Mouse (Mus musculus) lung, embryonic 16.5 days (tissue): Measurements from ENCODE around the gene Ppm1h. TPM values are rescaled to one million over a fixed set of nuclear protein-coding genes. Genes with fewer than 3 reads are reported as not detected.

Experiments
- ATAC-seq: fragments of 200-750 bp; cut with Nextera tagmentation; 2 replicates; pipeline ENCODE4 v1.8.0; 2017; ENCODE audit warnings: low read depth, mild to moderate bottlenecking, moderate library complexity
- H3K27ac ChIP-seq: fragments of 300-500 bp; sonication (generic); 2 replicates; pipeline ENCODE4 v1.5.1; 2014; ENCODE audit warnings: mild to moderate bottlenecking, control low read depth, low read length
- H3K27me3 ChIP-seq: fragments of 300-500 bp; sonication (generic); 2 replicates; pipeline ENCODE4 v1.6.1; 2014; ENCODE audit warnings: low read depth, low read length, mixed read lengths; ENCODE audit not compliant: control insufficient read depth, insufficient read depth
- H3K36me3 ChIP-seq: fragments of 300-500 bp; sonication (generic); 2 replicates; pipeline ENCODE4 v1.6.1; 2014; ENCODE audit warnings: low read length; ENCODE audit not compliant: control insufficient read depth, insufficient read depth
- H3K4me1 ChIP-seq: fragments of 300-500 bp; sonication (generic); replicated peaks from 2 replicates; pipeline ENCODE4 v1.6.1; 2014; ENCODE audit warnings: low read length, mixed read lengths; ENCODE audit not compliant: control insufficient read depth, insufficient read depth
- H3K4me2 ChIP-seq: fragments of 300-500 bp; sonication (generic); 2 replicates; pipeline ENCODE4 v1.6.1; 2014; ENCODE audit warnings: low read depth, low read length, control low read depth
- H3K4me3 ChIP-seq: fragments of 300-500 bp; sonication (generic); 2 replicates; pipeline ENCODE4 v1.5.1; 2014; ENCODE audit warnings: mild to moderate bottlenecking, low read length, control low read depth
- H3K9ac ChIP-seq: fragments of 300-500 bp; sonication (generic); 2 replicates; pipeline ENCODE4 v1.6.1; 2014; ENCODE audit warnings: low read length, control low read depth
- H3K9me3 ChIP-seq: fragments of 300-500 bp; sonication (generic); 2 replicates; pipeline ENCODE4 v1.6.1; 2016; ENCODE audit warnings: low read length; ENCODE audit not compliant: control insufficient read depth
- WGBS: fragments of 180-500 bp; shearing (Covaris S2); extraction: QIAGEN DNeasy Blood & Tissue Kit; methylation state at CpG from one replicate; pipeline ENCODE4 v1.1.7; 2014; 5-methylcytosine and 5-hydroxymethylcytosine counted together
- polyA plus RNA-seq: library from polyadenylated mRNA; unstranded; fragments of >200 nt; fragmentation: Nextera tagmentation; extraction: Ambion mirVana; gene quantifications from 2 replicates; pipeline ENCODE4 v1.2.1, GENCODE M21; 2015

Gene Ppm1h
- polyA plus RNA-seq, 1 experiment from 2014 or later = 7.3 TPM

GRCm38 (mm10) chr10:122980123-122980522 lies 301.6 kb downstream of the Ppm1h start:
- Histone ChIP-seq H3K4me3 (no peak overlapping the region), H3K36me3 (peaks cover 13% of the 10 kb centered on the region), H3K4me2 (no peak overlapping the region), H3K9ac (no peak overlapping the region), H3K4me1 (peaks cover 12% of the 10 kb centered on the region), H3K27ac (no peak overlapping the region), H3K9me3 (no peaks in the 10 kb centered on the region), H3K27me3 (no peaks in the 10 kb centered on the region)
- no peak for ATAC-seq
- 94% methylated on average over 12 of the region's 12 CpGs for WGBS

- Histone ChIP-seq H3K27ac (no peak overlapping the region), H3K9me3 (no peaks in the 10 kb centered on the region)
- 52% methylated on average over 11 of the region's 11 CpGs for WGBS
These were observed 304.5 kb downstream of the Ppm1h start for GRCm38 (mm10) chr10:122982909-122983578.

GRCm38 (mm10) chr10:122983579-122984530 lies 305.3 kb downstream of the Ppm1h start:
- ATAC-seq = no peak
- Histone ChIP-seq H3K9ac (peak overlapping the region; percentile 100), H3K36me3 (peaks cover 13% of the 10 kb centered on the region), H3K9me3 (no peaks in the 10 kb centered on the region), H3K4me2 (peak overlapping the region; percentile 79), H3K4me3 (peak overlapping the region; percentile 95), H3K27me3 (no peaks in the 10 kb centered on the region), H3K4me1 (peaks cover 28% of the 10 kb centered on the region), H3K27ac (peak overlapping the region; percentile 73)
- 22% methylated on average over 10 of the region's 10 CpGs for WGBS

More at GRCm38 (mm10) chr10:122982909-122983578, 304.5 kb downstream of the Ppm1h start:
- peaks cover 13% of the 10 kb centered on the region for H3K36me3 ChIP-seq
- no peaks in the 10 kb centered on the region for H3K27me3 ChIP-seq
- peaks cover 25% of the 10 kb centered on the region for H3K4me1 ChIP-seq
- no peak overlapping the region; the same call in 1 of the 2 replicates for H3K9ac ChIP-seq
- no peak for ATAC-seq
- H3K4me2 ChIP-seq = peak overlapping the region; percentile 79
- H3K4me3 ChIP-seq = peak overlapping the region; percentile 95

GRCm38 (mm10) chr10:122984531-122985251 lies 306.1 kb downstream of the Ppm1h start:
- Histone ChIP-seq H3K4me3 (peak overlapping the region; percentile 95), H3K9ac (peak overlapping the region; percentile 100)

GRCm38 (mm10) chr10:122985252-122985514 lies 306.6 kb downstream of the Ppm1h start:
- peak overlapping the region; percentile 100 for H3K9ac ChIP-seq
- H3K27me3 ChIP-seq = no peaks in the 10 kb centered on the region
- peaks cover 13% of the 10 kb centered on the region for H3K36me3 ChIP-seq
- H3K4me1 ChIP-seq = peaks cover 31% of the 10 kb centered on the region
- 0% methylated on average over 37 of the region's 37 CpGs for WGBS
- H3K9me3 ChIP-seq = no peaks in the 10 kb centered on the region
- H3K27ac ChIP-seq = peak overlapping the region; percentile 100
- no peak for ATAC-seq
- H3K4me2 ChIP-seq = peak overlapping the region; percentile 79
- H3K4me3 ChIP-seq = peak overlapping the region; percentile 95

More at GRCm38 (mm10) chr10:122984531-122985251, 306.1 kb downstream of the Ppm1h start:
- Histone ChIP-seq H3K4me2 (peak overlapping the region; percentile 79), H3K9me3 (no peaks in the 10 kb centered on the region), H3K4me1 (peaks cover 29% of the 10 kb centered on the region), H3K36me3 (peaks cover 13% of the 10 kb centered on the region), H3K27ac (peak overlapping the region; percentile 100), H3K27me3 (no peaks in the 10 kb centered on the region)
- no peak for ATAC-seq
- WGBS = 1% methylated on average over 10 of the region's 10 CpGs

GRCm38 (mm10) chr10:122985515-122986319 lies 307.2 kb downstream of the Ppm1h start:
- WGBS = 1% methylated on average over 52 of the region's 115 CpGs
- ATAC-seq = peak; percentile 90

GRCm38 (mm10) chr10:122986320-122987225 lies 308.0 kb downstream of the Ppm1h start:
- peak overlapping the region; percentile 100 for H3K27ac ChIP-seq
- WGBS = 7% methylated on average over 50 of the region's 54 CpGs
- H3K4me2 ChIP-seq = peak overlapping the region; percentile 61
- H3K4me3 ChIP-seq = peak overlapping the region; percentile 95
- peak; percentile 86 for ATAC-seq
- H3K9ac ChIP-seq = peak overlapping the region; percentile 100
- H3K9me3 ChIP-seq = no peaks in the 10 kb centered on the region
- H3K36me3 ChIP-seq = no peaks in the 10 kb centered on the region; the same call in 1 of the 2 replicates
- H3K27me3 ChIP-seq = no peaks in the 10 kb centered on the region
- peaks cover 37% of the 10 kb centered on the region for H3K4me1 ChIP-seq

More at GRCm38 (mm10) chr10:122985515-122986319, 307.2 kb downstream of the Ppm1h start:
- Histone ChIP-seq H3K9ac (peak overlapping the region; percentile 100), H3K4me1 (peaks cover 34% of the 10 kb centered on the region), H3K27me3 (no peaks in the 10 kb centered on the region), H3K36me3 (peaks cover 8% of the 10 kb centered on the region), H3K4me2 (peak overlapping the region; percentile 79), H3K27ac (peak overlapping the region; percentile 100), H3K9me3 (no peaks in the 10 kb centered on the region), H3K4me3 (peak overlapping the region; percentile 95)
